Mouse (Mus musculus) stomach, postnatal 0 days (tissue): ENCODE measurements at regions not wholly inside any gene's neighbourhood (a gene's known extent, or its start where the extent isn't known, plus 50 kb on each side); places are given as distances from the start of the nearest gene placed in this dataset.

Experiments used
- ATAC-seq: fragments of 200-750 bp; cut with Nextera tagmentation; 2 replicates; pipeline ENCODE4 v1.8.0; 2017; ENCODE audit not compliant: low FRiP score, low TSS enrichment
- DNase-seq: peaks from one replicate; pipeline ENCODE4 v3.0.0-alpha.2; 2016; ENCODE audit warnings: low spot score
- H3K27ac ChIP-seq: fragments of 300-500 bp; sonication (generic); replicated peaks from 2 replicates; pipeline ENCODE4 v1.5.1; 2014; ENCODE audit warnings: mild to moderate bottlenecking, control low read depth
- H3K27me3 ChIP-seq: fragments of 300-500 bp; sonication (generic); 2 replicates; pipeline ENCODE4 v1.6.1; 2014; ENCODE audit warnings: low read length; ENCODE audit not compliant: control insufficient read depth, insufficient read depth
- H3K36me3 ChIP-seq: fragments of 300-500 bp; sonication (generic); 2 replicates; pipeline ENCODE4 v1.6.1; 2014; ENCODE audit warnings: low read length, mixed read lengths; ENCODE audit not compliant: control insufficient read depth, insufficient read depth
- H3K4me1 ChIP-seq: fragments of 300-500 bp; sonication (generic); replicated peaks from 2 replicates; pipeline ENCODE4 v1.6.1; 2014; ENCODE audit warnings: antibody characterized with exemption; ENCODE audit not compliant: control insufficient read depth, insufficient read depth
- H3K4me2 ChIP-seq: fragments of 300-500 bp; sonication (generic); replicated peaks from 2 replicates; pipeline ENCODE4 v1.6.1; 2014; ENCODE audit warnings: low read depth, mild to moderate bottlenecking, control low read depth, moderate library complexity
- H3K4me3 ChIP-seq: fragments of 300-500 bp; sonication (generic); 2 replicates; pipeline ENCODE4 v1.5.1; 2014; ENCODE audit warnings: low read depth, low read length, control low read depth
- H3K9ac ChIP-seq: fragments of 300-500 bp; sonication (generic); 2 replicates; pipeline ENCODE4 v1.6.1; 2014; ENCODE audit warnings: mild to moderate bottlenecking, low read length, control low read depth, mixed read lengths
- H3K9me3 ChIP-seq: fragments of 300-500 bp; sonication (generic); 2 replicates; pipeline ENCODE4 v1.6.1; 2016; ENCODE audit warnings: low read length; ENCODE audit not compliant: control insufficient read depth
- CTCF ChIP-seq: IDR thresholded peaks from 2 replicates; pipeline ENCODE4 v1.5.1; 2016; ENCODE audit warnings: antibody characterized with exemption, low read depth, mild to moderate bottlenecking, moderate library complexity
- EP300 ChIP-seq: optimal IDR thresholded peaks from 2 replicates; pipeline ENCODE3; 2016; ENCODE audit warnings: antibody characterized with exemption
- WGBS: fragments of 180-500 bp; shearing (Covaris S2); extraction: QIAGEN DNeasy Blood & Tissue Kit; methylation state at CpG from one replicate; pipeline ENCODE4 v1.1.7; 2014; 5-methylcytosine and 5-hydroxymethylcytosine counted together

DNA sequence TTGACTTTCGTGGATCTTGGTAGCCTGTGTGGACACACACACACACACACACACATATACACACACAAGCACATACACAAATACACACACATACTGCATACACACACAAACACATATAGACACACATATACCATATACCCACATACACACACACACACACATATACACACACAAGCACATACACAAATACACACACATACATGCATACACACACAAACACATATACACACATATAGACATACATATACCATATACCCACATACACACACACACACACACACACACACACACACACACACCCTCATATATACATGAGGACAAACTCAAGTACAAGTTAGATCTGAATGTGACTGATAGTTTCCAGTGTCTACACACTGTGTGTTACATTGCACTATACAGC lies 256.9 kb downstream of the Plekhb2 start:
- Histone ChIP-seq H3K36me3 (no peaks in the 10 kb centered on the region), H3K9me3 (no peaks in the 10 kb centered on the region), H3K9ac (no peak overlapping the region), H3K4me2 (no peak overlapping the region), H3K27me3 (no peaks in the 10 kb centered on the region), H3K4me1 (no peaks in the 10 kb centered on the region), H3K27ac (no peak overlapping the region), H3K4me3 (no peak overlapping the region)
- TF ChIP-seq CTCF (no peak), EP300 (no peak)
- 86% methylated on average over 1 of the region's 1 CpGs for WGBS
- ATAC-seq (0 out of 2 replicates have a peak, but pooled peaks have one; percentile 24), DNase-seq (no peak)

GRCm38 (mm10) chr1:35109801-35110200 lies 260.0 kb downstream of the Plekhb2 start:
- no peak overlapping the region for H3K4me2 ChIP-seq

DNA sequence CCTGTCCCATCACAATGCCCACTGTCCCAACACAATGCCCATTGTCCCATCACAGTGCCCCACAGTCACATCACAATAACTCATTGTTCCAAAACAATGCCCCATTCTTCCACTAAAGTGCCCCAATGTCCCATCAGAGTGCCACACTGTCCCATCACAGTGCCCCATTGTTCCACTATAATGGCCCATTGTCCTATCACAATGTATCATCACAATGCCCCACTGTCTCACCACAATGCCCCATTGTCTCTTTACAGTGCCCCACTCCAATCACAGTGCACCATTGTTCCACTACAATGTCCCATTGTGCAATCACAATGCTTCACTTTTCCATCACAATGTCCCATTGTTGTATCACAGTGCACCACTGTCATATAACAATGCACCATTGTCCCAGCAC lies 265.7 kb downstream of the Plekhb2 start:
- Histone ChIP-seq H3K4me2 (no peak overlapping the region), H3K9ac (no peak overlapping the region), H3K36me3 (no peaks in the 10 kb centered on the region), H3K9me3 (no peaks in the 10 kb centered on the region), H3K27me3 (no peaks in the 10 kb centered on the region), H3K4me1 (no peaks in the 10 kb centered on the region), H3K4me3 (no peak overlapping the region), H3K27ac (no peak overlapping the region)
- TF ChIP-seq EP300 (no peak), CTCF (no peak)
- ATAC-seq (no peak), DNase-seq (no peak)

More at GRCm38 (mm10) chr1:35109801-35110200, 260.0 kb downstream of the Plekhb2 start:
- TF ChIP-seq EP300 (no peak), CTCF (no peak)
- no peaks in the 10 kb centered on the region for H3K9me3 ChIP-seq
- 55% methylated on average over 1 of the region's 1 CpGs for WGBS
- H3K27ac ChIP-seq, result no peak overlapping the region
- no peak overlapping the region for H3K4me3 ChIP-seq
- no peak for DNase-seq
- no peak overlapping the region for H3K9ac ChIP-seq
- no peak for ATAC-seq
- no peaks in the 10 kb centered on the region for H3K4me1 ChIP-seq
- no peaks in the 10 kb centered on the region for H3K36me3 ChIP-seq
- no peaks in the 10 kb centered on the region for H3K27me3 ChIP-seq

DNA sequence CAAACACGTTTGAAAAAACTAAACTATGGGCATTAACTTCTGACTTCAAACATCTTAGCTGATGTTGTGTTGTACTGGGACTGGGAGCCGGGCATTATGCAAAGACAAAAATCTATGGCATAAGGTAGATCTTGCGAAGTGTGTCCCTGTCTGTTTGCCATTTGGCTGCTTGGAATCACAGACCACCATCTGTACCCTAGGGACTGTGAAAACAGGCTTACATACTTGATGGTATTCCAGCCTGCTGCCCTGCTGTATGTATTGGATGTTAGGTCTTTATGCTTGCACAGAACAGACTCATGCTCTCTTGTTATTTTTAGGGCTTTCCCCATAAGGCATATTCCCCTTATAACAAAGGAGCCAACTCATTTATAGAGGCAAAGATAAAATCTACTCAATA lies 288.1 kb downstream of the Plekhb2 start:
- no peak overlapping the region for H3K4me2 ChIP-seq
- H3K27ac ChIP-seq, result no peak overlapping the region
- H3K36me3 ChIP-seq, result no peaks in the 10 kb centered on the region
- no peaks in the 10 kb centered on the region for H3K27me3 ChIP-seq
- TF ChIP-seq CTCF (no peak), EP300 (no peak)
- no peak for ATAC-seq
- 79% methylated on average over 3 of the region's 3 CpGs for WGBS
- no peak for DNase-seq
- H3K9me3 ChIP-seq, result no peaks in the 10 kb centered on the region
- no peak overlapping the region for H3K4me3 ChIP-seq
- H3K4me1 ChIP-seq, result no peaks in the 10 kb centered on the region
- H3K9ac ChIP-seq, result no peak overlapping the region

DNA sequence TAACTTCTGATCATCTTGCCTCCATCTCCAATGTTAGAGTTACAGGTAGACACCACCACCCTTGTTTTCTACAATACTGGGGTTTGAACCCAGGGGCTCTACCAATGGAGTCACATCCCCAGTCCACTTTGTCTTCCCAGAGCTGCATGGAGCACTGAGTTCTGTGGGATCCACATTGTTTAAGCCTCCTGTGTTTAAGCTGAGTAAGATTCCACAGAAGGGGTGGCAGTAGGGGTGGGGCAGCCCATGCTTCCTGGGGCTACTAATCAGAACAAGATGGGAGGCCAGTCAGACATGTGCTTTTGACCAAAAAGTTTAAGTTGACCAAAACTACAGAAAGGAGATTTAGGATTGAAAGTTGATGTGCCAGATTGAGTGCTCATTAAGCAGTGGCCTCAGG lies 299.3 kb downstream of the Plekhb2 start:
- no peaks in the 10 kb centered on the region for H3K36me3 ChIP-seq
- no peaks in the 10 kb centered on the region for H3K9me3 ChIP-seq
- no peak overlapping the region for H3K27ac ChIP-seq
- H3K4me3 ChIP-seq, result no peak overlapping the region
- TF ChIP-seq CTCF, result no peak
- TF ChIP-seq EP300, result no peak
- H3K9ac ChIP-seq, result no peak overlapping the region
- ATAC-seq, result no peak
- no peaks in the 10 kb centered on the region for H3K27me3 ChIP-seq
- no peak overlapping the region for H3K4me2 ChIP-seq
- H3K4me1 ChIP-seq, result no peaks in the 10 kb centered on the region
- DNase-seq, result no peak

DNA sequence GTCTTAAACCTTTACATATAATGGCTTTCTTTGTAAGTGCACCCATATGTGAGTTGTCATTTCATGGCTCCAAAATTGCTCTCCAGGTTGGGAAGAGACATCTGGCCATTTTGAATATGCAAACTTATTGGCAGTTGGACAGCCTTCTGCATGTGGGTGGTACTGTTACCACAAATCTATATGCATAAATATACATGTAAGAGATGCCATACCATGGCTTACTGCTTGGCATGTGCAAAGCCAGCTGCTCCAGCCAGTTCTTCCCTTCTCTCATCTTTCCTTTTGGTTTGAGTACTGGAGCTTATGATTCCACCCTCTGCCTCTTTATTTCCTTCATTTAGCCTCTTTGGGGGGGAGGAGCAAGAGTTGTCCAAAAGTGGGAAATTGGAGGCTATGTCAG lies 312.7 kb downstream of the Plekhb2 start:
- H3K36me3 ChIP-seq, result no peaks in the 10 kb centered on the region
- H3K4me2 ChIP-seq, result no peak overlapping the region

More for the DNA sequence above, 312.7 kb downstream of the Plekhb2 start:
- no peak for ATAC-seq
- Histone ChIP-seq H3K27me3 (no peaks in the 10 kb centered on the region), H3K9me3 (no peaks in the 10 kb centered on the region), H3K27ac (no peak overlapping the region), H3K4me1 (no peaks in the 10 kb centered on the region), H3K9ac (no peak overlapping the region), H3K4me3 (no peak overlapping the region)
- no peak for TF ChIP-seq CTCF
- TF ChIP-seq EP300, result no peak
- DNase-seq, result no peak
